Mouse (Mus musculus): Measurements from ENCODE around the gene Npffr2. TPM values are rescaled to one million over a fixed set of nuclear protein-coding genes. Genes with fewer than 3 reads are reported as not detected.

Gene Npffr2
- total RNA-seq, 1 experiment from 2014 or later: not detected

Other genes starting within 250 kb of the Npffr2 start
- 41.1 TPM in 1 of 2 replicates, not detected in the other for gene Gc, start 69.5 kb upstream of the Npffr2 start, total RNA-seq (2021)

All from adrenal gland, postnatal 25 days (tissue).